9 mouse cellular contexts compared by ENCODE assay signal in the genomic region with DNA sequence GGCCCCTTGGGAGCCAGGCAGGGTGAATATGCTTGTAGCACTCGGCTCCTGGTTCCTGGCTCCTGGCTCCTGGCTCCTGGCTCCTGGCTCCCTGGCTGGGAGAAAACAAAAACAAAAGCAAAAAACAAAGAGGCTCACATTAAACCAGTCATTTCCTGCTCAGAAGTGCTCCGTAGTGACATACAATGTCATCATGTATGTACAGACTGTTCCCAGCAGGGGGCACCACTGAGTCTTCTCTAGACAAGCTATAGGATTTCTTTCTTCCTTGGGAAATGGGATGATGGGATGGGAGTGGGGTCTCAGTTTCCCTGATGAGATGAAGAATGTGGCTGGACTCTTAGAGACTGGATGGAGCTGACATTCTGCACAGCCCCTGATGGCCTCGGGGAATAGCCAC. TPM values are rescaled to one million over a fixed set of nuclear protein-coding genes. Genes with fewer than 3 reads are reported as not detected.
DNase-seq lines count a peak whose midpoint lies in the region; ATAC-seq and TF ChIP-seq lines count a peak whose summit lies in the region.
"Had no signal": no experiment of that assay in that cellular context is flagged by ENCODE, and none has a peak within 500 bp of the region (broad histone marks: within the 10 kb centered on the region; RNA-seq: fewer than 3 reads in every experiment).

No protein-coding gene starts in this region.

- no peak for ATAC-seq in heart, postnatal 0 days (ENCODE audit: insufficient read depth, low read depth)
- ATAC-seq in heart, embryonic 11.5 days (replicated peaks; ENCODE audit: insufficient number of reproducible peaks, low FRiP score, low TSS enrichment): no peak
- ATAC-seq in common myeloid progenitor, adult 5-6 weeks (replicated peaks; ENCODE audit: low read depth, poor library complexity, severe bottlenecking): peak; percentile 79
- ATAC-seq in kidney, postnatal 0 days (replicated peaks; ENCODE audit: low FRiP score, low read depth): 0 out of 2 replicates have a peak, but pooled peaks have one; percentile 13

- TF ChIP-seq CTCF in heart, postnatal 0 days (IDR thresholded peaks at IDR 0.05; ENCODE audit: low read depth): peak; percentile 48
- peak; percentile 74 for TF ChIP-seq CTCF in kidney, postnatal 0 days (IDR thresholded peaks at IDR 0.05; ENCODE audit: low read depth)

- no peaks in the 10 kb centered on the region for H3K27me3 ChIP-seq in heart, postnatal 0 days (ENCODE audit: control insufficient read depth, insufficient read depth, low read length)
- H3K27me3 ChIP-seq in heart, embryonic 11.5 days (ENCODE audit: control insufficient read depth, insufficient read depth, low read length): no peaks in the 10 kb centered on the region
- no peaks in the 10 kb centered on the region for H3K27me3 ChIP-seq in kidney, postnatal 0 days (ENCODE audit: insufficient read depth, low read length)
- H3K27me3 ChIP-seq: liver, embryonic 15.5 days had no signal

- DNase-seq in heart, postnatal 0 days (ENCODE audit: low spot score): peak; percentile 38
- DNase-seq in urinary bladder, postnatal 25 days (ENCODE audit: low spot score): peak; percentile 53
- no peak for DNase-seq in urinary bladder, adult 2 months (ENCODE audit: low spot score)
- peak; percentile 61 for DNase-seq in kidney, postnatal 0 days (ENCODE audit: low spot score)
- peak; percentile 65 for DNase-seq in mesoderm, embryonic 11.5 days (ENCODE audit: low read depth, low spot score)
- peak; percentile 80 for DNase-seq in thymus, postnatal 25 days

- no peak overlapping the region for H3K4me3 ChIP-seq in heart, postnatal 0 days (ENCODE audit: low read depth, low read length)
- no peak overlapping the region for H3K4me3 ChIP-seq in heart, embryonic 11.5 days (ENCODE audit: low read depth, low read length)
- H3K4me3 ChIP-seq in kidney, postnatal 0 days (replicated peaks; ENCODE audit: low read depth, low read length): no peak overlapping the region
- H3K4me3 ChIP-seq: liver, embryonic 15.5 days had no signal

- H3K9ac ChIP-seq in heart, postnatal 0 days (replicated peaks; ENCODE audit: low read depth, low read length): no peak overlapping the region
- no peak overlapping the region for H3K9ac ChIP-seq in heart, embryonic 11.5 days (ENCODE audit: low read depth, low read length)
- no peak overlapping the region for H3K9ac ChIP-seq in kidney, postnatal 0 days (ENCODE audit: low read depth, low read length)
- H3K9ac ChIP-seq: liver, embryonic 15.5 days had no signal

- H3K36me3 ChIP-seq in heart, postnatal 0 days (replicated peaks; ENCODE audit: control insufficient read depth, insufficient read depth, low read length): no peaks in the 10 kb centered on the region
- no peaks in the 10 kb centered on the region for H3K36me3 ChIP-seq in heart, embryonic 11.5 days (ENCODE audit: control insufficient read depth, insufficient read depth, low read length)
- H3K36me3 ChIP-seq in kidney, postnatal 0 days (ENCODE audit: insufficient read depth, low read length): no peaks in the 10 kb centered on the region
- H3K36me3 ChIP-seq: liver, embryonic 15.5 days had no signal

- WGBS in heart, postnatal 0 days: 37% methylated on average over 3 of the region's 3 CpGs
- 41% methylated on average over 3 of the region's 3 CpGs for whole genome bisulfite sequencing in heart, embryonic 11.5 days (ENCODE audit: insufficient replicate concordance)
- WGBS in kidney, postnatal 0 days: 40% methylated on average over 3 of the region's 3 CpGs

- no peak overlapping the region for H3K27ac ChIP-seq in heart, postnatal 0 days (ENCODE audit: low read depth)
- no peak overlapping the region for H3K27ac ChIP-seq in heart, embryonic 11.5 days (ENCODE audit: low read depth, low read length)
- H3K27ac ChIP-seq in kidney, postnatal 0 days: no peak overlapping the region
- H3K27ac ChIP-seq: liver, embryonic 15.5 days had no signal

- no peak for TF ChIP-seq EP300 in heart, postnatal 0 days (IDR thresholded peaks at IDR 0.05; ENCODE audit: low read depth)

- H3K4me1 ChIP-seq in heart, postnatal 0 days (ENCODE audit: control insufficient read depth, insufficient read depth): no peaks in the 10 kb centered on the region
- H3K4me1 ChIP-seq in heart, embryonic 11.5 days (ENCODE audit: control insufficient read depth, insufficient read depth, low read length): no peaks in the 10 kb centered on the region
- no peaks in the 10 kb centered on the region for H3K4me1 ChIP-seq in kidney, postnatal 0 days (replicated peaks; ENCODE audit: insufficient read depth, low read length)
- H3K4me1 ChIP-seq: liver, embryonic 15.5 days had no signal

- no peak overlapping the region for H3K4me2 ChIP-seq in heart, postnatal 0 days (ENCODE audit: low read depth, low read length)
- no peak overlapping the region for H3K4me2 ChIP-seq in heart, embryonic 11.5 days
- H3K4me2 ChIP-seq in kidney, postnatal 0 days (ENCODE audit: low read length): no peak overlapping the region
- H3K4me2 ChIP-seq: liver, embryonic 15.5 days had no signal

- H3K9me3 ChIP-seq in heart, postnatal 0 days (replicated peaks; ENCODE audit: control insufficient read depth, low read length): no peaks in the 10 kb centered on the region
- no peaks in the 10 kb centered on the region for H3K9me3 ChIP-seq in heart, embryonic 11.5 days (replicated peaks; ENCODE audit: control insufficient read depth, low read length)
- no peaks in the 10 kb centered on the region for H3K9me3 ChIP-seq in kidney, postnatal 0 days (replicated peaks; ENCODE audit: low read length)
- H3K9me3 ChIP-seq: liver, embryonic 15.5 days had no signal

RNA-seq across cellular contexts. Expression of gene Drc7, which starts 12.7 kb away (rescaled TPM):
- not detected in 2 replicates for total RNA-seq in heart, postnatal 0 days (2014; rRNA removed; ENCODE audit: low replicate concordance)
- 0.12 TPM in 1 of 2 replicates, not detected in the other for polyA plus RNA-seq in heart, postnatal 0 days (2015; fragmentation: Nextera tagmentation; extraction: Ambion mirVana)
- polyA plus RNA-seq in heart, embryonic 11.5 days (2014; fragmentation: Nextera tagmentation; extraction: Ambion mirVana): not detected in 2 replicates
- polyA plus RNA-seq in urinary bladder, adult 2 months (2012; rRNA removed): 0.04 TPM in 1 of 2 replicates, not detected in the other
- 8.4 and 9.8 TPM in 2 replicates for total RNA-seq in common myeloid progenitor, adult 5-6 weeks (2017)
- not detected in 2 replicates for polyA plus RNA-seq in kidney, postnatal 0 days (2015; fragmentation: Nextera tagmentation; extraction: Ambion mirVana)

RNA-seq across cellular contexts. Expression of gene Katnb1, which starts 13.4 kb away (rescaled TPM):
- total RNA-seq in heart, postnatal 0 days (2014; rRNA removed; ENCODE audit: low replicate concordance): 10.7 and 20.5 TPM in 2 replicates
- polyA plus RNA-seq in heart, postnatal 0 days (2015; fragmentation: Nextera tagmentation; extraction: Ambion mirVana): 8.2 and 10.2 TPM in 2 replicates
- 18.3 and 18.6 TPM in 2 replicates for polyA plus RNA-seq in heart, embryonic 11.5 days (2014; fragmentation: Nextera tagmentation; extraction: Ambion mirVana)
- polyA plus RNA-seq in urinary bladder, adult 2 months (2012; rRNA removed): 12.7 and 13.5 TPM in 2 replicates
- total RNA-seq in common myeloid progenitor, adult 5-6 weeks (2017): 17.5 and 24.6 TPM in 2 replicates
- polyA plus RNA-seq in kidney, postnatal 0 days (2015; fragmentation: Nextera tagmentation; extraction: Ambion mirVana): 21.2 and 22.9 TPM in 2 replicates

RNA-seq across cellular contexts. Expression of gene Adgrg3, which starts 50.1 kb away (rescaled TPM):
- 4.4 and 5.4 TPM in 2 replicates for total RNA-seq in heart, postnatal 0 days (2014; rRNA removed; ENCODE audit: low replicate concordance)
- 2.7 and 2.8 TPM in 2 replicates for polyA plus RNA-seq in heart, postnatal 0 days (2015; fragmentation: Nextera tagmentation; extraction: Ambion mirVana)
- 2.0 and 4.5 TPM in 2 replicates for polyA plus RNA-seq in heart, embryonic 11.5 days (2014; fragmentation: Nextera tagmentation; extraction: Ambion mirVana)
- 4.9 and 6.3 TPM in 2 replicates for polyA plus RNA-seq in urinary bladder, adult 2 months (2012; rRNA removed)
- total RNA-seq in common myeloid progenitor, adult 5-6 weeks (2017): 144 and 156 TPM in 2 replicates
- 3.7 and 4.4 TPM in 2 replicates for polyA plus RNA-seq in kidney, postnatal 0 days (2015; fragmentation: Nextera tagmentation; extraction: Ambion mirVana)

Comparison
In these comparisons a context has a peak if more than half of its experiments do, and no peak if none do; other contexts are left out.
1. ATAC-seq: peak in common myeloid progenitor, adult 5-6 weeks (single experiment) and kidney, postnatal 0 days (single experiment); none in heart, postnatal 0 days (single experiment) and heart, embryonic 11.5 days (single experiment).